Mouse (Mus musculus) testis, adult 2 months (tissue): ENCODE data around the gene Ak8. TPM values are rescaled to one million over a fixed set of nuclear protein-coding genes. Genes with fewer than 3 reads are reported as not detected.

Experiments
- H3K27ac ChIP-seq: fragments of 200-500 bp; 2 replicates; pipeline ENCODE4 v1.5.1; 2012; ENCODE audit warnings: low read depth, low read length; ENCODE audit not compliant: control insufficient read depth, insufficient read depth
- H3K27me3 ChIP-seq: fragments of 200-500 bp; 2 replicates; pipeline ENCODE4 v1.6.1; 2012; ENCODE audit warnings: mild to moderate bottlenecking, low read length, moderate library complexity; ENCODE audit not compliant: control insufficient read depth, insufficient read depth
- H3K36me3 ChIP-seq: fragments of 200-500 bp; 2 replicates; pipeline ENCODE4 v1.6.1; 2012; ENCODE audit warnings: mild to moderate bottlenecking, low read length; ENCODE audit not compliant: control insufficient read depth, insufficient read depth
- H3K4me1 ChIP-seq: fragments of 200-500 bp; 2 replicates; pipeline ENCODE4 v1.6.1; 2012; ENCODE audit warnings: low read length; ENCODE audit not compliant: control insufficient read depth, insufficient read depth
- H3K4me3 ChIP-seq: fragments of 200-500 bp; 2 replicates; pipeline ENCODE4 v1.5.1; 2012; ENCODE audit warnings: low read depth, mild to moderate bottlenecking, low read length, moderate library complexity, mixed read lengths; ENCODE audit not compliant: control insufficient read depth
- CTCF ChIP-seq: fragments of 200-500 bp; IDR thresholded peaks from 2 replicates; pipeline ENCODE4 v1.5.1; 2012; ENCODE audit warnings: low read depth, mild to moderate bottlenecking, inconsistent platforms, low read length, moderate library complexity; ENCODE audit not compliant: control insufficient read depth, insufficient read depth, insufficient replicate concordance
- POLR2A ChIP-seq: fragments of 200-500 bp; IDR thresholded peaks from 2 replicates; pipeline ENCODE4 v1.6.1; 2012; ENCODE audit warnings: low read depth, mild to moderate bottlenecking, inconsistent platforms, low read length, moderate library complexity; ENCODE audit not compliant: control insufficient read depth
- polyA plus RNA-seq: library from polyadenylated mRNA; depleted of rRNA; stranded (reverse); fragments of >200 nt; gene quantifications from 2 replicates; pipeline ENCODE4 v1.2.3, GENCODE M21; 2012

Ak8 gene
- polyA plus RNA-seq, 1 experiment: 294 TPM

- peaks cover 5% of the 10 kb centered on the region for H3K36me3 ChIP-seq
These were observed 129.3 kb downstream of the Ak8 start for GRCm38 (mm10) chr2:28829265-28829664.

GRCm38 (mm10) chr2:28836181-28836940 is 136.4 kb downstream of the Ak8 start:
- no peak overlapping the region for H3K27ac ChIP-seq
- H3K27me3 ChIP-seq: no peaks in the 10 kb centered on the region
- TF ChIP-seq CTCF (no peak), POLR2A (no peak)
- no peak overlapping the region for H3K4me3 ChIP-seq
- H3K4me1 ChIP-seq: peaks cover 2% of the 10 kb centered on the region
- peaks cover 2% of the 10 kb centered on the region; the same call in 1 of the 2 replicates for H3K36me3 ChIP-seq

More at GRCm38 (mm10) chr2:28829265-28829664, 129.3 kb downstream of the Ak8 start:
- TF ChIP-seq POLR2A (no peak), CTCF (peak; percentile 35; the same call in 1 of the 2 replicates)
- Histone ChIP-seq H3K4me3 (no peak overlapping the region), H3K4me1 (no peaks in the 10 kb centered on the region), H3K27ac (no peak overlapping the region), H3K27me3 (no peaks in the 10 kb centered on the region)

GRCm38 (mm10) chr2:28839501-28840221 is 139.7 kb downstream of the Ak8 start:
- Histone ChIP-seq H3K4me3 (peak overlapping the region; percentile 90), H3K27ac (peak overlapping the region; percentile 86), H3K4me1 (peaks cover 2% of the 10 kb centered on the region), H3K36me3 (peaks cover 2% of the 10 kb centered on the region; the same call in 1 of the 2 replicates), H3K27me3 (no peaks in the 10 kb centered on the region)
- TF ChIP-seq CTCF: no peak
- TF ChIP-seq POLR2A: no peak

GRCm38 (mm10) chr2:28840222-28840951 is 140.4 kb downstream of the Ak8 start, which contains the start of the genes Gtf3c4 and Ddx31:
Gene Gtf3c4, minus strand, starts transcription at chr2:28840360.
Gene Ddx31, plus strand, starts transcription at chr2:28840406.
- Histone ChIP-seq H3K27ac (peak within 1 kb of the TSS; percentile 94), H3K4me3 (peak within 1 kb of the TSS; percentile 90), H3K36me3 (no peaks in the 10 kb centered on the region), H3K27me3 (no peaks in the 10 kb centered on the region), H3K4me1 (peaks cover 2% of the 10 kb centered on the region)
- TF ChIP-seq CTCF (no peak), POLR2A (peak; percentile 56)

GRCm38 (mm10) chr2:28842042-28842441 is 142.1 kb downstream of the Ak8 start:
- TF ChIP-seq CTCF: no peak
- TF ChIP-seq POLR2A: no peak
- H3K4me1 ChIP-seq: peaks cover 2% of the 10 kb centered on the region
- H3K4me3 ChIP-seq: no peak overlapping the region
- no peaks in the 10 kb centered on the region; the same call in 1 of the 2 replicates for H3K36me3 ChIP-seq
- H3K27me3 ChIP-seq: no peaks in the 10 kb centered on the region
- no peak overlapping the region for H3K27ac ChIP-seq

- no peak for TF ChIP-seq POLR2A
- TF ChIP-seq CTCF: no peak
- no peaks in the 10 kb centered on the region for H3K4me1 ChIP-seq
- H3K36me3 ChIP-seq: peaks cover 3% of the 10 kb centered on the region
- no peaks in the 10 kb centered on the region for H3K27me3 ChIP-seq
- H3K4me3 ChIP-seq: no peak overlapping the region
- no peak overlapping the region for H3K27ac ChIP-seq
These were observed 148.9 kb downstream of the Ak8 start for GRCm38 (mm10) chr2:28848879-28849278.

GRCm38 (mm10) chr2:28852594-28852993 is 152.6 kb downstream of the Ak8 start:
- no peak overlapping the region for H3K27ac ChIP-seq
- TF ChIP-seq POLR2A (no peak), CTCF (no peak)
- H3K36me3 ChIP-seq: peaks cover 2% of the 10 kb centered on the region
- no peak overlapping the region for H3K4me3 ChIP-seq
- H3K27me3 ChIP-seq: no peaks in the 10 kb centered on the region
- no peaks in the 10 kb centered on the region for H3K4me1 ChIP-seq
